Mouse (Mus musculus): ENCODE data around the gene Krt35. TPM values are rescaled to one million over a fixed set of nuclear protein-coding genes. Genes with fewer than 3 reads are reported as not detected.

Gene Krt35
- total RNA-seq, 2 experiments from 2014 or later = not detected

DNA sequence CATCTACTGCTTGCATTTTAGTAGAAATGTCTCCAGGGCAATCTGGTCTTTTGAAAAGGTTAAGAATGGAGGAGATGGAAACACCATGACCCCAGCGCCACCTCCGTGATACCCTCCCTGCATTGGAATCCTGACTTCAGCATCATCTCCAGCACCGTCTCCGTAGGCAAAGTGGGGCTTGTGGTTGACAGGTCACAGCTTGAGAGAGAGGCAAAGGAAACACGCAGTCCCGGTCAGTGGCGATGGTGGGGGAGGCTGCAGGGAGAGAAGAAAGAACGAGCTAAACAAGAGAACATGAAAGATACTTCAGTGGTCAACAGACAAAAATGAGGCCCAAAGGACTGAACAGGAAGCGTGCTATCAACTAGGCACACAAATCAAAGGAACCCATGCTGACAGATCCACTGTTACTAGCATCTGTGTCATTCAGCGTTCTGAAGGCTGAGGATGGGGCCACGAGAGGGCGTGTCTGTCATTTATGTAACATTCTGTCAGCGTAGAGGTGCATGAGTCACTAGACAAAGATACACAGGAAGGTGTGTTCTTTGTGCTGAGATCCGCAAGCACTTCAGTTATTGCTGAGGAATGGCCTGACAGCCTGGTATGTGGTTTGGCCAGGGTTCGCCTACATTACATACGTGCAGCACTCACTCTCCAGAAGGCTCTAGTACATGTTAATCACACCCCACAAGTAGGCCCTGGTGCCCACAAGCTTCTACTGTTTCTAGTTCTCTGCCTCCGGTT is 28.6 kb downstream of the Krt35 start:
- intact Hi-C loops (cut with DNase I) = no loop called here
- DNase-seq (ENCODE audit: low spot score) = no peak

DNA sequence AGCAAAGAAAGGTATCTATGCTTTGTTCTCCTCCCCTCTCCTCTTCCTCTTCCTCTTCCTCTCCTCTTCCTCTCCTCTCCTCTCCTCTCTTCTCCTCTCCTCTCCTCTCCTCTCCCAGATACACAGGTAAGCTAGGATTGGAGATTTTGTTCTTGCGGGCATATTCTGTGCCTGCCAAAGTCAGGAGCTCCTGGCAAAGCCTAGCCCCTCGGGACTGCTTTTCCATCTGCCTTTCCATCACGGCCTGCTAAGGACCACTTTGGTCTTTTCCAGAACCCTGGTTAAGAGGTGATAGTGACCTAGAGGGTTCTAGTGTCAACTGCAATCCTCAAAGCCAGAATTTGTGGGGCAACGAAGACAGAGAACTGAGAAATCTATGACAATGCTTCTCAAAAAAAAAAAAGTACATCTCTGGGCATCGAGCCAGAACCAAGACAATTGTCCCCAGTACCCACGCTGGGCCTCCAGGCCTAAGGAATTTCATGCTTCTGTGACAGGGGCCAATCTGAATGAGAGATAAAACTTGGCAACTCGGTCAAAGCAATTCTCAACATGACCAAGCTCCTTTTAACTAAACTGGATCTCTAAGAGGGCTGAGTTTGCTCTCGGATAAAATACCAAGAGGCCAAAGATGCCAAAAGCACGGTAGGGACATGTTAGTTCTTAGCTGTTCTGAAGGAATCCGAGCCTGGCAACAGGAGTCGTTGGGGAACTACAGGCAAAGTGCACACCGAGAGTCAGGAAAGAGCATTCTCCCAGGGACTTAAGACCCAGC is 29.6 kb downstream of the Krt35 start:
- intact Hi-C loops (cut with DNase I) = no loop called here
- DNase-seq (ENCODE audit: low spot score) = no peak

DNA sequence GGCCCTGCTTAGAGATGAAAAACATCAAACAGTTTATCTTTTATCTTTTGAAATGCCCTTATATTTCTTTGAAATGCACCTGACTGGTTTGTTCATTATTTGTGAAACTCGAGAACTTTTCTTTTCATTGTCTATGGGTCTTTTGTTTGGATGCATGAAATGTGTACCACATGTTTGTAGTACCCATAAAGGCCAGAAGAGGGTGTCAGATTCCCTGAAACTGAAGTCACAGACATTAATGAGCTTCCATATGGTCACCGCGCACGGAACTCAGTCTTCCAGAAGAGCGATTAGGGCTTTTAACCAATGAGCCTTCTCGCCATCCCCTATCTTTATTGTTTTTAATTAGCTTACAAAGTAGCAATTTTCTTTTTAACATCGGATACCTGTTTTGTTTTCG is 37.2 kb downstream of the Krt35 start:
- DNase-seq (ENCODE audit: low spot score) = no peak
- intact Hi-C loops (cut with DNase I) = no loop called here

DNA sequence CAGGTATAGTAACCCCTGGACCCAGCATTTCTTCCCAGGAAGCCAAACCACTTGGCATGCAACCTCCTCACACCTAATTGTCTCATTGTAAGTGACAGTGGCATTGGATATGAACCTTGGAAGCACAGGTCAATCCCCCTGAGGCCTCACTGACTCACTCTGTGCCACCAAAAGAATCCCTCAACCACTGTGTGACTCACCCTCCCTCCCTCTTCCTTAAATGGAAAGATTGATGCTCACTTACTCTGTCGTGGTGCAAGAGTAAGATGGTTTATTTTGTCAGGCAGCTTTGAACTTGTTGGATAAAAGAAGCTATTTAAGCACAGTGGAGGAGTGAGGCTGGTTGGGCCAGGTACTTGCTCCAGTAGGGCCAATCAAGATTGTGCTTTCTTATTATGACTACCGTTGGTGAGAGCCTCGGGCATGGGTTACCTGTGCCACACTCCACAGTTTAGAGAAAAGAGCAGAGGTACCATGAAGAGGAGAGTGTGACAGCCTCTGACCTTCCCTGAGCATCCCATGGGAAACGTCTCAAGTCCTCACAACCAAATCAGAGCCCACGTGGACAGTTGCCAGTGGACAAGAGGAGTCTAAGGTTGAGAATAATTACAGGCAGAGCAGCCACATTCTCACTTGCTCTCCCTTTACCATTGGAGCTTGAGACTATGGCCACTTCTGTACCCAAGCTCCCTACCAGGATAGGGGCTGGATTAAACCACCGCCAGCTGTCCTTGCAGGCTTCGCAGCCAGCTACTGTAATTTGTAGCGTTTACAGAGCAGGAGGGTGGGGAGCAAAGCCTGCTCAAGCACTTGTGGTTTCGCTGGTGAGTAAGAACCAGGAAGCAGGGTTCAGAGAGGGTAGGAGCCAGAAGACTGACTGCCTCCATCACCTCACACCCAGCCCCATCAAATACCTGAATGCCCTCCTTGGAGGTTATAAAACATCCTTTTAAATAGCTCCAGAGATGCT is 40.1 kb downstream of the Krt35 start:
- no peak for DNase-seq (ENCODE audit: low spot score)
- intact Hi-C loops (cut with DNase I) = no loop called here

DNA sequence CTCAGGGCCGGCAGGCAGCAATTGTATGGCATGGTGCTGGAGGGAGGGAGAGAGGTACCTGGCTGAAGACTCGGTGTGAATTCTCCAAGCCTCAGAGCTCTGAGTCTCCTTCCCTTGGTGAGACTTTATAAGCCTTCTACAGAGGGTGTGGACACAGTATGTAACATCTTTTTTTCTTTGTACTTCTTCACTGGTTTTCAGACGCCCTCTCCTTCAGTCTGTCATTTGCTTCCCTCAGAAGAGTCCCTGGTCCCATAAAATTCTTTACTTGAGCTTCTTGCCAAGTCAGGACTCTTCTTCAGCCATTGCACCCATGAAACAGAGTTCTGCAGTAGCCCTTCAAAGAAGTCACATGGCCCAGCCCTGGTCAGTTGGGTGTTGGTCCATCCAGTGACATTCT is 45.6 kb downstream of the Krt35 start, which contains the start of gene Krt31:
TSS of gene Krt31 (minus strand) at position 101 of the 400 bp plus-strand sequence.
- DNase-seq (ENCODE audit: low spot score) = no peak
- intact Hi-C loops (cut with DNase I) = no loop called here

DNA sequence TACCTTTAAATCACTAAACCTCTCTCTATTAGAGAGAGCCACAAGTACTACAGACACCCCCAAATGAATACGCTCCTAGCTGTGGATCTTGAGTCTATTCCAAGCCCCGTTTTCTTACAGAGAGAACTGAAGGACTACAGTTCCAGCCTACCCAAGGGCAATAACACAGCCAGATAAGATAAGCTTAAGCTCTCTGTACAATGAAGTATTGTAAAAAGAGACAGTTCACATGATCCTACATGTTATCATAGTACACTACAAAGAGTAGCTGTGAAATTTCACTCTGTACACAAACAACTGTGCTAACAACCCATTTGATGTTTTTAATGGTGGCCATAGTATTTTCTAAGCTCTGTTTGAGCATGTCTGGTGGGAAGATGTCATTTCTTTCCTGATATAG is 48.8 kb downstream of the Krt35 start:
- no peak for DNase-seq (ENCODE audit: low spot score)
- intact Hi-C loops (cut with DNase I) = no loop called here

DNA sequence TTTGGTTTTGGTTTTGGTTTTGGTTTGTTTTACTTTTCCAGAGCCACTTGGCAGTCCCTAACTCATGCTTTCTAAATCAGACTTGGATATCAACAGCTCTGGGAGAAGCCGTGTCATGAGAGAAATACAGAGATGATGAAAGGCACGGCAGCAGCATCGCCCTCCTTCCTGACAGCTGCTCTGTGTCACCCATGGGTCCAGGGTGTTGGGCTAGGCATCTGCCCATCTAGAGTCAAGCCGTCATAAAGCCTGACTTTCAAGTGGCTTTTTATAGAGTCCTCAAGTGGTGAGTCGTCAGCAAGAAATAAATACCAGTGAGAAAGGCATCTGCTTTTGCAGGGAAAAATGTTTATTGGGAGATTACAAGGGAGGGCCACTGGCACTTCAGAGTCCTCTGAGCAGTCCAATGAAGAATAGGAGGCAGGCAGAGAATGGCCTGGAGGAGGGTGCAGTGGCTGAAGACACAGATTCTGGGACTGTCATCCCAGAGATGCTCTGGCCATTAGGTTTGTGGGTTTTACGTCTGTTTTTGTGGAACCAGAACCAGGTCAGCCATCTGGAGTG is 49.7 kb downstream of the Krt35 start:
- DNase-seq (ENCODE audit: low spot score) = no peak
- intact Hi-C loops (cut with DNase I) = no loop called here

Other genes starting within 250 kb of the Krt35 start
- not detected for gene Krtap4-16, start 244.6 kb downstream of the Krt35 start, total RNA-seq (2021)
- gene Gm11568, start 238.3 kb downstream of the Krt35 start, total RNA-seq (2021) = not detected
- gene Gm11559, start 231.8 kb downstream of the Krt35 start, total RNA-seq (2021) = not detected
- gene Krtap9-1, start 222.9 kb downstream of the Krt35 start, total RNA-seq (2021) = not detected
- gene Gm11567, start 217.1 kb downstream of the Krt35 start, total RNA-seq (2021) = not detected
- not detected for gene Krtap31-1, start 188.3 kb downstream of the Krt35 start, total RNA-seq (2021)
- gene Gm11565, start 181.5 kb downstream of the Krt35 start, total RNA-seq (2021) = not detected
- gene Krtap31-2, start 159.9 kb downstream of the Krt35 start, total RNA-seq (2021) = not detected
- gene Krtap9-5, start 147.8 kb downstream of the Krt35 start, total RNA-seq (2021) = not detected
- gene Krtap29-1, start 117.2 kb downstream of the Krt35 start, total RNA-seq (2021) = not detected
- not detected for gene Krtap16-1, start 109.6 kb downstream of the Krt35 start, total RNA-seq (2021)
- not detected for gene Krtap17-1, start 102.2 kb downstream of the Krt35 start, total RNA-seq (2021)
- not detected for gene Krt33a, start 80.0 kb downstream of the Krt35 start, total RNA-seq (2021)
- gene Krt33b, start 66.4 kb downstream of the Krt35 start, total RNA-seq (2021) = not detected
- gene Krt34, start 54.7 kb downstream of the Krt35 start, total RNA-seq (2021) = not detected
- not detected for gene Krt31, start 45.7 kb downstream of the Krt35 start, total RNA-seq (2021)
- gene Krt32, start 8.0 kb downstream of the Krt35 start, total RNA-seq (2021) = not detected
- not detected for gene Krt36, start 9.4 kb upstream of the Krt35 start, total RNA-seq (2021)
- not detected for gene Krt13, start 25.3 kb upstream of the Krt35 start, total RNA-seq (2021)
- gene Krt15, start 39.7 kb upstream of the Krt35 start, total RNA-seq (2021) = not detected
- 10 to 100 TPM in 1 of 2 experiments, 1 to 10 TPM in 1; 9.8 to 16.4 TPM for gene Krt19, start 52.4 kb upstream of the Krt35 start, total RNA-seq (2021)
- gene Krt9, start 97.0 kb upstream of the Krt35 start, total RNA-seq (2021) = not detected
- under 1 TPM; 0.73 to 0.78 TPM for gene Krt14, start 111.3 kb upstream of the Krt35 start, total RNA-seq (2021)
- gene Krt16, start 152.7 kb upstream of the Krt35 start, total RNA-seq (2021) = not detected
- gene Krt17, start 164.8 kb upstream of the Krt35 start, total RNA-seq (2021) = not detected
- gene Krt42, start 173.6 kb upstream of the Krt35 start, total RNA-seq (2021) = not detected
- gene Eif1, start 223.6 kb upstream of the Krt35 start, total RNA-seq (2021) = 1,000 to 10,000 TPM; 1,459 to 1,550 TPM
- not detected for gene Gast, start 238.2 kb upstream of the Krt35 start, total RNA-seq (2021)